Mouse (Mus musculus) adrenal gland, postnatal 10 days (tissue): ENCODE measurements around the gene Dync2h1. TPM values are rescaled to one million over a fixed set of nuclear protein-coding genes. Genes with fewer than 3 reads are reported as not detected.
A peak's percentile ranks its signal among the peaks of the same experiment; 100 is the strongest.
"Not testable (repeated sequence)": the region's sequence is repeated elsewhere in the genome, so short reads cannot be mapped to it uniquely, and the experiment has no call there.

Source experiments
- DNase-seq: peaks from one replicate; pipeline ENCODE4 v3.0.0; 2021; ENCODE audit warnings: mixed read lengths
- total RNA-seq, 2 experiments: library from RNA; stranded (reverse); gene quantifications; 2 replicates each; pipeline ENCODE4 v1.2.3; 2021

Dync2h1 gene
- total RNA-seq, 2 experiments from 2014 or later = 8.7 to 13.4 TPM

DNA sequence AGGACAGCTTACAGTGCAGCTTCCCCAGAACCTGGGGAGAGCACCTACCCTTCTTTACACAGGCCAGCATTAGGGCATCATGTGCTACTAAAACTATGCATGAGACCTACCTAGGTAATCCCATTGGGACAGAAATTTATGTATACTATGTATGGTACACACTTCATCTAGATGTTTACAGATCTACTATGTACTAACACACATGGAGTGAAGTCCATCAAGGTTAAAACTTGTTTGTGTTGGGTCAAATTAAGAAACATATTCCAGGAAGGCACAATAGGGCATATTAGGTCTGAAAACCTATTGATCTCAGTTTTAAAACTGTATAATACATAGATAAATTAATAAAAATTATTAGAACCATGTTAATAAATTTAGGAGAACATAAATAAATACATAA, 168.6 kb downstream of the Dync2h1 start:
- no peak for DNase-seq

DNA sequence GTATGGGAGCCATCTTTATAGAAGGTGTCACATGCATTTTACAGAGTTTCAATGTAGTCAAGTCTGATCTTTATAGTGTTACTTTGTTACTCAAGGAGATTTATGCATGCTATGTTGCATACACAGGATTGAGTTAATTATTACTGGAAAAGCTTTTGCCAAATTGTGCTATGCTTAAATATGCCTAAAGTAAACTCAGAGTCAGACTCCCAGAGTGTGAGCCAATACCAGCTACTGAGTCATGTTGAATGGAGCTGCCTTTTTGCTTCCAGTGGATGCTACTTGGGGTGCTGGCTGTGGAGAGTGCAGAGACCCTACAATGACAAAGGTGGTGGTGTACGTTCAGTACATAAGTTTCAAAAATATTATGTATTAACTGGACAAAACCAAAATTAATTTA, 169.5 kb downstream of the Dync2h1 start:
- no peak for DNase-seq

DNA sequence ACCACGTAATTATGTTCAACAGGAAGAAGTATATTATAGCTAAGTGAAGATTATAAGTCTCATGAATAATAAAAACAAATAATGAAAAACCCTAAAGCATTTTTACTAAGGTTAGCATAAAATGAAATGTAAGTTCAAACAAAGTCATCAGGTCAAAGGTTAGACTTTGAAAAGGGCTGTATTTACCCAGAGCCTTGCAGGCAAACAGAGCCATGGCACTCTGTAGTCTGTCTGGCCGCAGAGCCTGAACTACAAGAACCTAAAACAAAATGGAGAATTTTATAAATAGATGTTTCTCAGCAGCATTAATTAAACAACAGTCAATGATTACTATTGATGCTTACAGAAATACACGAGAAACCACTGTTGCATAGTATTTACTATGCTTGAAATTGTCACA, 174.5 kb downstream of the Dync2h1 start:
- DNase-seq = no peak

DNA sequence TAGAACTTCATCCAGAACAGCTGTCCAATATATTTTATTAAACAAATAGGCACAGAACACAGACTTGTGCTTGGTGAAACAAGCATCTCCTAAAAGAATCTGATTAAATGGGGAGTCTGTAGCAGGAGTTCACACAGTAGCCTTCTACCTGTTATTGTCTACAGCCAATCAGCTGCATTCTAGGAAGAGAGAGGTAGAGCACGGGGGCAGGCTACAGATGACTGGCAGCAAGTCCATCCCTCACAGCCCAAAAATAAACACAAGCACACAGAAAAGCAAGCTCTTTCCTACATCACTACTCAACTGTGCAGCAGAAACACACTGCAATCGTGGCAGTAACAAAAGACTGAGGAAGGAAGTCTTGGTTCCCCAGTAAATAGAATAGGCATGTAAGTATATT, 189.4 kb downstream of the Dync2h1 start:
- no peak for DNase-seq

DNA sequence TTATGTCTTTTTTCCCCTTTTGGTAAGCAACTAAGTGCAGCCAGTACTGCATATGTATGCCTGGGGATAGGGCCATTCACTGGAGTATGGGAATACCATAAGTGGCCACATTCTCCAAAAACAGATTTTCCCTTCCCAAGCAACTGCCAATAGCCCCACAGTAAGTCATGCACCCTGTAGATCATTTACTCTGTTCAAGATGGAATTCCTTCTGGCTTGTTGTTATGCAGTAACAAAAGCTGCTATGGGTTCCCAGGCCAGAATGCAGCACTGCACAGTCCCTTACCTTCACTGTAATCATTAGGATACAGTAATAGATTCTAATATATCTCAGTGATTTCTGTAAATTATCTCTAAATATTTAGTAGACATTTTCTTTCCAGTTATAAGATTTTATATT, 190.0 kb downstream of the Dync2h1 start:
- DNase-seq = no peak

DNA sequence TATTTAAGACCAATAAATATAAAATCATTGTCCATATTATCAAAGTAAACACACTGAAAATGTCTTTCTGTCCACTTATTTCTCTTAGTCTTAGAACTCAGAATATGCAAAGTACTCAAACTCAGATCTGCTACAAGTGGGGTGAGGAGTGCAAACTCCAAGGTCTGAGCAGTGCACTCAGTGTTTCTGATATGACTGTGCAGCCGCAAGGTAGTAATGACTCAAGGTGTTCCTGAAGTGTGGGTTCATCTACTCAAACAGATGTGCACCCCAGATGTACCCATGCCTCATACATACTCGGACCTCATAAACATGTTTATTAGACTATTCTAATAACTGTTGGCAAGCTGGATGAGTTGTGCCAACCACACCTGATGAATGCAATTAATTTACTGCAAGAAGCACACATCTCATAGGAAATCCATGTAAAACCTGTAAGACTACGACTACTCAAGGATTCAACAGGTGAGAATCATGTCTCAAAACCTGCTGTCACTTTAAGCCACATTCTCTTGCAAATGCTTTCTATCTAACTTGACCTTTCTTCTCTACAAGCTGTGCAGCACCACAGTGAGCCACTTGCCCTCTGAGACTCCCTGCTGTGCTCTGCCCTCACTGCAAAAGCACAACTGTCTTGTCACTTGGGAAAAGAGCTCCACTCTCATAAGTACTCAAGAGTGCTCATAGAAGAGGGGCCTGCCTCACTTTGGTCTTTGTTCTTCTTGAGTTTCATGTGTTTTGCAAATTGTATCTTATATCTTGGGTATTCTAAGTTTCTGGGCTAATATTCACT, 195.2 kb downstream of the Dync2h1 start:
- no peak for DNase-seq

DNA sequence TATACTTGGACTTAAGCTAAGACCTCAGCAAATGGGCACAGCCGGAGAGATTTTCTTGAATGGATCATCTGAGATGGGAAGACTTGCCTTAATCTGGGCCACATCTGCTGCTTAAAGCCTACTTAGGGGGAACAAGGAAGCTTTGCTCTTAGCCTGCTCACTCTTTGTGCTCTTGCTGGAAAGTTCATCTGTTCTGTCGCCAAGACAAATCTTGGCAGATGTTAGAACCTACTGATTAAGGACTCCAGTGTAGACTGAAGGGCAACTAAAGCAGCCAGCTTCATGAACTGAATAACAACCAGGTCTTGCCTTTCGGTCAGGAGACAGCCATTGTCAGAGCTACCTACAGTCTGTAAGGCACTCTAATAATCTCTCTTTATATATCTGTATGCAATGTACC, 198.1 kb downstream of the Dync2h1 start:
- no peak for DNase-seq

DNA sequence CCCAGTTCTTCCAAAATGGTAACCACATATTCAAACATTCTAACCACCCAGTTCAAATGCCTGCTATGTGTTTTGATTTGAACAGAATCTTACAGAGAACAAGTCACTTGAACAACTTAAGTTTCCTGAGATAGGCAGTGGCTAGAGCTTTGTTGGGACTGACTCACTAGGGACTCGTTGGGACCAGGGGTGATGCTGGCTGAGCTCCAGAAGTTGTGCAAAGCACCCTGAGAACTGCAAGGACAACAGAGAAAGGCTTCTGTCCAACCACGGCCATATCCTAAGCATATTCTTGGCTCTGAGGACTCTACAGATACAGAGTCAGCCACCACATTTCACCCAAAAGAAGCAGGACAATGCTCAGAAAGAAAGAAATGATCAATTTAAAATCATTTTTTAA, 215.1 kb downstream of the Dync2h1 start:
- peak; percentile 76 for DNase-seq

DNA sequence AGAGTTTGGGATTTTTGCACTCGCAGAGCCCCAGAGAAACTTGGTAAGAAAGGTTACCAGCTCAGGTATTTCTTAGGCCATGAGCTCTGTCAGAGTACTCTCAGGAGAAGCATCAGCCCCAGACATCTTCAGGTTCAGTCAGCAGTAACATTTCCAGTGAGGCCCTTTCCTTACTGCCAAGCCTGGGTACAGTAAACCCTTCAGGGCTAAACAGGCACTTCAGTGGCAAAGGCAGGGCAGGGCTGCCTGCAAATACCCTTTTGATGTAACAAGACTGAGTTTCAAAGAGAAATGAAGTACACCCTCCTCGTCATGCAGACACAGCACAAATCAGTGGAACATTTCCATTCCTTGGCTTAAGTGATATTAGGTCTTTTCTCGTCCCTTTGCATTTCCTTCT, 219.2 kb downstream of the Dync2h1 start:
- DNase-seq = no peak

DNA sequence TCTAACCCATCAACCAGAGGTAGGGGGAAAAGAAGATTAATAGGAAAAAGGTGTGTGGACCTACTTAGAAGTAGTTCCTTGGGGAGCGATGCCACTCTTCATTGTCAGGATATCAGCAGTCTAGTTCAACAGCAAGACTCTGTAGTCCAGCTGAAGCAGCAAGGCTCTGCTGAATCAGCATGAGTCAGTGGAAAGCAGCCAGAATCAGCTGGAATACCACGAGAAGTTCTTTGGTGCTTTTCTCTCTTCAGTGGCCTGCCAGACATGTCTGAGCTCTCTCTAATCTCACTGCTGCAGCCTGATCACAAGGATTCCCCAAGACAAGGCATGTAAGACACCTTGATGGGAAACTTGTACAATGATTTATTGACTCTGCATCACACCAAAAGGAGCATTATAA, 225.9 kb downstream of the Dync2h1 start:
- DNase-seq = no peak

DNA sequence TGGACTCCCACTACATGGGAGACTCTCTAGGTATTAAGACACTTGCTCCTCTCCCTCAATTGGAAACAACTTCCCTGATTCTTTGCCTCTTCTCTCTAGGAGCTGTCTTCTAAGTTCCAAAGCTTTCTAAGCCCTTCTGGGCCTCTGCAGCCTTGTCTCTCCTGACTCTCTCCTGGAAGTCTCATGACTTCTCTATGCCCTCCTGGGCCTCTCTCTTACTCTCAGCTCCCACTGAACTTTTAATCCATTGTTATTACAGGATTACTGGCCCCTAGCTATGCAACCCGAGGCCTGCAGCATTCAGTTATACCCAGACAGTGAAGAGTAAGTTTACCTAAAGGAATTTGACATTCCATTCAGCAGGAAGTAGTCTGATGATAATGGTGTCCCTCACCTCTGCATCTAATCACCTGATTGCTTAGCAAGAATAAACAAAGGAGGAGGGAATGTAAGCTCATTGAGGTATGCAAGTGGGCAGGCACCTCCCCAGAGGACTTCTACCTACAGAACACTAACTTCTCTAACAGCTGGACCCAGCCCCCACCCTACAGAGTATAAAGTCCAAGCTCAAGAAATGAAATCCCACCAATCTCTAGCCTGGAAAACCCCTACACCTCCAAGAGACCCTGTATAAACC, 256.7 kb downstream of the Dync2h1 start:
- DNase-seq = no peak

DNA sequence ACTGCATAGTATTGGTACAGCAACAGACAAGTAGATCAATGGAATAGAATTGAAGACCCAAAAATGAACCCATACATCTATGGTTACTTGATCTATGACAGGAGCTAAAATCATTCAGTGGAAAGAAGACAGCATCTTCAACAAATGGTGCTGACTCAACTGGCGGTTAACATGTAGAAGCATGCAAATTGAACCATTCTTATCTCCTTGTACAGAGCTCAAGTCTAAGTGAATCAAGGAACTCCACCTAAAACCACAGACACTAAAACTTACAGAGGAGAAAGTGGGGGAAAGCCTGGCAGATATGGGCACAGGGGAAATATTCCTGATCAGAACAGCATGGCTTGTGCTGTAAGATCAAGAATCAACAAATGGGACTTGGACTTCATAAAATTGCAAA, 270.8 kb downstream of the Dync2h1 start:
- DNase-seq = no peak

DNA sequence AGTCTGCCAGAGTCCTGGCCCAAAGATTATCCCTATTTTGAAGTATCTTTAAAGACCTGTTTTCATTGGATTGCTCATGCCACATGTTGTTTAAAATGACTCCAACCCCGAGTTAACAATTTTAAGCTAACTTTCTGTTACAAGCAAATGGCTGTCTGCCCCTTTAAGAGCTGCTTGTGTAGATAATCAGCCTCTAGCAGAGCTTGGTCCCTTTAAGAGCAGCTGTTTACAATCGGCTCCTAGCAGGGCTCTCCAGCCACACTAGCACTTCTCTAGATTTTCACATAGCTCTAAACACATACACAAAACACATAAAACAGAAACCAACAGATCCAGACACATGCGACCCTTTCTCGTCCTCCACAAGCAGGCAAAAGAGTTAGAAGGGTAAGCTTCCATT, 273.7 kb downstream of the Dync2h1 start:
- DNase-seq = not testable (repeated sequence)

DNA sequence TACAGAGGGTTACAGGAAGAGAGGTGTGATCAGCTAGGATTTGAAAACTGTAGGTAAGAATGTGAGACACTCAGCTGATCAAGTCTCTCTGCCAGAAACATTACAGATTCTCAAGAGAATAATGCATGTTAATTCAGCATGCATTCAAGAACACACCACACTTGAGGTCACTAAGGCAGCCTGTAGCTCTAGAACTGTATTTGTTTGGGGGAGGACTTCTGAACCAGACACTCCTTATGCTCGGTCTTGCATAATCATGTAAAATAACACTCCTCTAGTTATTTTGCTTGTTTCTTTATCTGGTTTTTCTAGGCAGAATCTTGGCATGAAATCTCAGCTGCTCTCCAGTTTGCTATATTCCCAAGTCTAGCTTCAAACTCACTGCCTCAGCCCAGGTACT, 282.6 kb downstream of the Dync2h1 start:
- no peak for DNase-seq

DNA sequence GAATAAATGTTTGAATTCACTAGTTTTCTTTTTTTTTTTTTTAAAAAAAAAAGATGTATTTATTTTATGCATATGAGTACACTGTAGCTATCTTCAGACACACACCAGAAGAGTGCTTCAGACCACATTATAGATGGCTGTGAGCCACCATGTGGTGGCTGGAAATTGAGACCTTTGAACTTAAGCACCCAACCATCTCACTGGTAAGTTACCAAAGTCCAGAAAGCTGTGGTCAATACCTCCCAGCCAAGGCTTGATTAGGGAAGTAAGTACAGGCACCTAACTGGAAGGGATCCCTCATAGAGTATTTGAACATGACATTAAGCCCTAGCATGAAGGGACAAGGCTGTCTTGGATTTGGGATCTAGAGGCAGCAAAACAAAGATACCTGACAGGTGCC, 292.9 kb downstream of the Dync2h1 start:
- no peak for DNase-seq

DNA sequence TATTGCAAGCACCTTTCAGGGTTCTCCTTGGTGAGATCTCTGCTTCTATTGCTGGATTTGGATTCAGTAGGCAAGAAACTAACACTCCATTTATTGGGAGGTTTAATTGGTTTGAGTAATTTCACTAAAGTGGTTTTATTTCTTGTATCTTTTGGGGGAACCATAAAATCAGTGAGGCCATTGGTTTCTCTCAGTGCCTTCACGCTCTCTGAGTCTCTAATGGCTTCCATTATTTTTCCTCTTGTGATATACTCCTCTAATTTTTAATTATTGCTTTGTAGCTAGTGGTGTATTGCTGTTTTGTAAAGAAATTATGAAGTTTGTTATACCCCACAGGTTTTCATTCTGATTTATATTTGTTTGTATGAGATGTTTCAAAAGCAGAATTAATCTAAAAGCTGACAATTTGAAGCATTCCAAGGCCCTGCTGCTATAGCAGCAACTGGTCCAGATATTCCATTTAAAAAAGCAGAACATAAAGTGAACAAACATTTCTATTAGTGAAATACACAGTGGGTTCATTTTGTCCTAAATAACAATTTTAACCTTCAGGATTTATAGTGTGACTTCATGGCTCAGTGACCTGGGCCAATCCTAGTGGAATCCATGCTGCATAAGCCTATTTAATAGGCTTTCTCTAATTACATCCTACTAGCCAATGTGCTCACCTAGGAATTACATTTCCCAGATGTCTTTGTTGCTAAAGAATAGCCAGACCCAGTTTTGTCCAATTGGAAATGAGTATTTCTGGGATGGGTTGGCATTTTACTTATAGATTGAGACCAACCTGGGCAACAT, 302.9 kb downstream of the Dync2h1 start:
- DNase-seq = no peak

Other genes with a start within 250 kb of the Dync2h1 start
- gene Dcun1d5, start 74 bp upstream of the Dync2h1 start, total RNA-seq = 10 to 100 TPM; 81.1 to 89.9 TPM
- gene Mmp13, start 88.1 kb upstream of the Dync2h1 start, total RNA-seq = 10 to 100 TPM in 1 of 2 experiments, under 1 TPM in 1; 0.27 to 12.4 TPM
- gene Mmp12, start 159.9 kb upstream of the Dync2h1 start, total RNA-seq = under 1 TPM; 0.24 to 0.45 TPM
- not detected for gene Mmp1b, start 203.6 kb upstream of the Dync2h1 start, total RNA-seq